Mouse (Mus musculus): Measurements from ENCODE around the gene Gm28576.
"Not testable (repeated sequence)": the region's sequence is repeated elsewhere in the genome, so short reads cannot be mapped to it uniquely, and the experiment has no call there.

Gm28576 gene

GRCm38 (mm10) chrY:7722641-7723040 lies at the start of gene Gm28576:
Gm28576 (plus strand) TSS chrY:7722941.
- in situ Hi-C loops (cut with MboI, MseI) = not testable (repeated sequence)

All from regulatory T cell (primary cell).